Mouse (Mus musculus) megakaryocyte-erythroid progenitor cell, adult 5-6 weeks (primary cell): Measurements from ENCODE around the gene Susd1. TPM values are rescaled to one million over a fixed set of nuclear protein-coding genes. Genes with fewer than 3 reads are reported as not detected.

Experiments
- ATAC-seq: replicated peaks from 2 replicates; pipeline ENCODE4 v1.8.0; 2016; ENCODE audit warnings: mild to moderate bottlenecking, inconsistent platforms; ENCODE audit not compliant: severe bottlenecking, poor library complexity, low FRiP score, low TSS enrichment
- total RNA-seq, 2 experiments: library from RNA; stranded (forward) in 1 of 2; stranded (reverse) in 1 of 2; fragments of 200-1000, 215-1000 nt in 1 of 2; fragments of >200 nt in 1 of 2; fragmentation: Nextera tagmentation in 1 of 2; gene quantifications; 2 replicates each; pipeline ENCODE4 v1.2.3; 2014 to 2017

Gene Susd1
- total RNA-seq, 2 experiments from 2014 or later, result 55.2 to 91.5 TPM

GRCm38 (mm10) chr4:59385254-59385895, 53.1 kb downstream of the Susd1 start:
- ATAC-seq, result no peak

GRCm38 (mm10) chr4:59383791-59384190, 54.6 kb downstream of the Susd1 start:
- no peak for ATAC-seq

GRCm38 (mm10) chr4:59382131-59382530, 56.3 kb downstream of the Susd1 start:
- ATAC-seq, result no peak

GRCm38 (mm10) chr4:59381007-59381743, 57.3 kb downstream of the Susd1 start:
- no peak for ATAC-seq

GRCm38 (mm10) chr4:59380478-59380877, 58.0 kb downstream of the Susd1 start:
- no peak for ATAC-seq

GRCm38 (mm10) chr4:59379876-59380275, 58.6 kb downstream of the Susd1 start:
- ATAC-seq, result no peak

GRCm38 (mm10) chr4:59378631-59379030, 59.8 kb downstream of the Susd1 start:
- ATAC-seq, result no peak

GRCm38 (mm10) chr4:59374271-59374938, 64.0 kb downstream of the Susd1 start:
- ATAC-seq, result no peak

- ATAC-seq, result 0 out of 2 replicates have a peak, but pooled peaks have one; percentile 38
Observed at GRCm38 (mm10) chr4:59372546-59373157, 65.8 kb downstream of the Susd1 start.

- ATAC-seq, result no peak
Observed at GRCm38 (mm10) chr4:59371910-59372309, 66.5 kb downstream of the Susd1 start.

GRCm38 (mm10) chr4:59369941-59370340, 68.5 kb downstream of the Susd1 start:
- ATAC-seq, result no peak

- ATAC-seq, result no peak
Observed at GRCm38 (mm10) chr4:59368118-59368517, 70.3 kb downstream of the Susd1 start.

- no peak for ATAC-seq
Observed at GRCm38 (mm10) chr4:59366206-59366605, 72.2 kb downstream of the Susd1 start.

- ATAC-seq, result no peak
Observed at GRCm38 (mm10) chr4:59365571-59365970, 72.9 kb downstream of the Susd1 start.

- peak; percentile 41 for ATAC-seq
Observed at GRCm38 (mm10) chr4:59364229-59365173, 73.9 kb downstream of the Susd1 start.

- ATAC-seq, result no peak
Observed at GRCm38 (mm10) chr4:59363041-59363440, 75.4 kb downstream of the Susd1 start.

- peak; percentile 43; the same call in 1 of the 2 replicates for ATAC-seq
Observed at GRCm38 (mm10) chr4:59360704-59361103, 77.7 kb downstream of the Susd1 start.

- peak; percentile 47; the same call in 1 of the 2 replicates for ATAC-seq
Observed at GRCm38 (mm10) chr4:59359921-59360320, 78.5 kb downstream of the Susd1 start.

- no peak for ATAC-seq
Observed at GRCm38 (mm10) chr4:59358960-59359359, 79.5 kb downstream of the Susd1 start.
